Mouse (Mus musculus) hindbrain, embryonic 14.5 days (tissue): ENCODE data around the gene Zfp512b. TPM values are rescaled to one million over a fixed set of nuclear protein-coding genes. Genes with fewer than 3 reads are reported as not detected.

Experiments
- ATAC-seq: fragments of 200-750 bp; cut with Nextera tagmentation; 2 replicates; pipeline ENCODE4 v1.8.0; 2017; ENCODE audit warnings: moderate number of reproducible peaks, mild to moderate bottlenecking, moderate TSS enrichment, moderate library complexity; ENCODE audit not compliant: low FRiP score
- DNase-seq: peaks from one replicate; pipeline ENCODE4 v3.0.0-alpha.2; 2015; ENCODE audit warnings: low spot score
- H3K27ac ChIP-seq: fragments of 300-500 bp; sonication (generic); 2 replicates; pipeline ENCODE4 v1.5.1; 2014; ENCODE audit warnings: mild to moderate bottlenecking, moderate library complexity
- H3K27me3 ChIP-seq: fragments of 300-500 bp; sonication (generic); 2 replicates; pipeline ENCODE4 v1.6.1; 2014; ENCODE audit warnings: mild to moderate bottlenecking, low read length, mixed read lengths; ENCODE audit not compliant: control insufficient read depth, insufficient read depth
- H3K36me3 ChIP-seq: fragments of 300-500 bp; sonication (generic); replicated peaks from 2 replicates; pipeline ENCODE4 v1.6.1; 2014; ENCODE audit not compliant: control insufficient read depth, insufficient read depth
- H3K4me1 ChIP-seq: fragments of 300-500 bp; sonication (generic); replicated peaks from 2 replicates; pipeline ENCODE4 v1.6.1; 2014; ENCODE audit warnings: antibody characterized with exemption, low read length, mixed read lengths; ENCODE audit not compliant: control insufficient read depth, insufficient read depth
- H3K4me2 ChIP-seq: fragments of 300-500 bp; sonication (generic); replicated peaks from 2 replicates; pipeline ENCODE4 v1.6.1; 2014; ENCODE audit warnings: mild to moderate bottlenecking, moderate library complexity
- H3K4me3 ChIP-seq: fragments of 300-500 bp; sonication (generic); replicated peaks from 2 replicates; pipeline ENCODE4 v1.5.1; 2014; ENCODE audit warnings: mild to moderate bottlenecking, low read length
- H3K9ac ChIP-seq: fragments of 300-500 bp; sonication (generic); 2 replicates; pipeline ENCODE4 v1.6.1; 2014
- H3K9me3 ChIP-seq: fragments of 300-500 bp; sonication (generic); 2 replicates; pipeline ENCODE4 v1.6.1; 2016; ENCODE audit warnings: low read length; ENCODE audit not compliant: control insufficient read depth
- whole genome bisulfite sequencing: fragments of 180-500 bp; shearing (Covaris S2); extraction: QIAGEN DNeasy Blood & Tissue Kit; methylation state at CpG from one replicate; pipeline ENCODE4 v1.1.7; 2014; 5-methylcytosine and 5-hydroxymethylcytosine counted together
- polyA plus RNA-seq: library from polyadenylated mRNA; unstranded; fragments of >200 nt; fragmentation: Nextera tagmentation; extraction: Ambion mirVana; gene quantifications from 2 replicates; pipeline ENCODE4 v1.2.1, GENCODE M21; 2014

Gene Zfp512b
- polyA plus RNA-seq, 1 experiment from 2014 or later: 86.2 TPM

GRCm38 (mm10) chr2:181583460-181584257, 8.9 kb downstream of the Zfp512b start:
- WGBS: 90% methylated on average over 3 of the region's 3 CpGs
- DNase-seq: no peak
- no peak for ATAC-seq
- H3K4me3 ChIP-seq: no peak overlapping the region
- H3K9ac ChIP-seq: no peak overlapping the region
- peaks cover 56% of the 10 kb centered on the region for H3K36me3 ChIP-seq
- H3K27me3 ChIP-seq: no peaks in the 10 kb centered on the region
- H3K4me2 ChIP-seq: no peak overlapping the region
- peaks cover 13% of the 10 kb centered on the region for H3K4me1 ChIP-seq
- no peaks in the 10 kb centered on the region for H3K9me3 ChIP-seq
- H3K27ac ChIP-seq: no peak overlapping the region

GRCm38 (mm10) chr2:181582939-181583338, 9.7 kb downstream of the Zfp512b start:
- Histone ChIP-seq H3K4me3 (no peak overlapping the region), H3K9ac (no peak overlapping the region), H3K4me1 (peaks cover 17% of the 10 kb centered on the region), H3K4me2 (no peak overlapping the region), H3K27me3 (no peaks in the 10 kb centered on the region), H3K9me3 (no peaks in the 10 kb centered on the region), H3K27ac (no peak overlapping the region), H3K36me3 (peaks cover 49% of the 10 kb centered on the region)
- WGBS: 94% methylated on average over 1 of the region's 1 CpGs
- DNase-seq (no peak), ATAC-seq (no peak)

GRCm38 (mm10) chr2:181582358-181582757, 10.2 kb downstream of the Zfp512b start:
- peak overlapping the region; percentile 84; the same call in 1 of the 2 replicates for H3K9ac ChIP-seq
- WGBS: 77% methylated on average over 2 of the region's 2 CpGs
- ATAC-seq: no peak

GRCm38 (mm10) chr2:181581402-181582120, 11.0 kb downstream of the Zfp512b start:
- Histone ChIP-seq H3K4me1 (peaks cover 28% of the 10 kb centered on the region), H3K4me3 (peak overlapping the region; percentile 66), H3K9me3 (no peaks in the 10 kb centered on the region), H3K4me2 (peak overlapping the region; percentile 82), H3K27ac (peak overlapping the region; percentile 93), H3K9ac (peak overlapping the region; percentile 84), H3K27me3 (no peaks in the 10 kb centered on the region), H3K36me3 (peaks cover 35% of the 10 kb centered on the region)
- ATAC-seq (peak; percentile 78), DNase-seq (peak; percentile 76)
- WGBS: under 1% methylated on average over 49 of the region's 49 CpGs

More at GRCm38 (mm10) chr2:181582358-181582757, 10.2 kb downstream of the Zfp512b start:
- peak overlapping the region; percentile 66; the same call in 1 of the 2 replicates for H3K4me3 ChIP-seq
- H3K27me3 ChIP-seq: no peaks in the 10 kb centered on the region
- H3K9me3 ChIP-seq: no peaks in the 10 kb centered on the region
- DNase-seq: no peak
- no peak overlapping the region for H3K27ac ChIP-seq
- peaks cover 43% of the 10 kb centered on the region for H3K36me3 ChIP-seq
- peaks cover 20% of the 10 kb centered on the region for H3K4me1 ChIP-seq
- peak overlapping the region; percentile 82 for H3K4me2 ChIP-seq

- Histone ChIP-seq H3K4me1 (peaks cover 30% of the 10 kb centered on the region), H3K9ac (peak overlapping the region; percentile 84), H3K4me3 (peak overlapping the region; percentile 66), H3K9me3 (no peaks in the 10 kb centered on the region), H3K4me2 (peak overlapping the region; percentile 82), H3K27ac (peak overlapping the region; percentile 93), H3K36me3 (peaks cover 30% of the 10 kb centered on the region), H3K27me3 (no peaks in the 10 kb centered on the region)
- ATAC-seq (peak; percentile 79), DNase-seq (peak; percentile 84)
- WGBS: under 1% methylated on average over 11 of the region's 11 CpGs
These were observed 11.6 kb downstream of the Zfp512b start for GRCm38 (mm10) chr2:181581016-181581401.

- Histone ChIP-seq H3K4me3 (peak overlapping the region; percentile 66), H3K27me3 (no peaks in the 10 kb centered on the region), H3K36me3 (peaks cover 22% of the 10 kb centered on the region), H3K9ac (peak overlapping the region; percentile 84), H3K4me1 (peaks cover 30% of the 10 kb centered on the region), H3K9me3 (no peaks in the 10 kb centered on the region), H3K4me2 (peak overlapping the region; percentile 82), H3K27ac (peak overlapping the region; percentile 93; the same call in 1 of the 2 replicates)
- ATAC-seq (no peak), DNase-seq (no peak)
- WGBS: 85% methylated on average over 5 of the region's 5 CpGs
These were observed 12.4 kb downstream of the Zfp512b start for GRCm38 (mm10) chr2:181580131-181580772.

GRCm38 (mm10) chr2:181579681-181580080, 12.9 kb downstream of the Zfp512b start:
- H3K4me3 ChIP-seq: no peak overlapping the region
- ATAC-seq (no peak), DNase-seq (no peak)
- peaks cover 18% of the 10 kb centered on the region for H3K36me3 ChIP-seq
- no peak overlapping the region for H3K9ac ChIP-seq
- no peaks in the 10 kb centered on the region for H3K27me3 ChIP-seq
- 87% methylated on average over 1 of the region's 1 CpGs for WGBS
- no peaks in the 10 kb centered on the region for H3K9me3 ChIP-seq
- no peak overlapping the region for H3K27ac ChIP-seq
- peaks cover 30% of the 10 kb centered on the region for H3K4me1 ChIP-seq
- no peak overlapping the region for H3K4me2 ChIP-seq

- no peak overlapping the region for H3K9ac ChIP-seq
- H3K27ac ChIP-seq: no peak overlapping the region
- peaks cover 14% of the 10 kb centered on the region for H3K36me3 ChIP-seq
- no peak overlapping the region for H3K4me2 ChIP-seq
- DNase-seq: no peak
- H3K4me1 ChIP-seq: peaks cover 30% of the 10 kb centered on the region
- no peak overlapping the region for H3K4me3 ChIP-seq
- no peaks in the 10 kb centered on the region for H3K27me3 ChIP-seq
- H3K9me3 ChIP-seq: no peaks in the 10 kb centered on the region
- WGBS: 75% methylated on average over 5 of the region's 5 CpGs
- no peak for ATAC-seq
These were observed 13.6 kb downstream of the Zfp512b start for GRCm38 (mm10) chr2:181578790-181579618.
